Mouse (Mus musculus) heart, adult 18-20 months (tissue): ENCODE results near the gene Kat14. TPM values are rescaled to one million over a fixed set of nuclear protein-coding genes. Genes with fewer than 3 reads are reported as not detected.

Source experiments
- DNase-seq, 2 experiments: peaks; one replicate each; pipeline ENCODE4 v3.0.0; 2021 to 2022; ENCODE audit warnings: mixed read lengths in 1 of 2
- total RNA-seq, 2 experiments: library from RNA; stranded (reverse); gene quantifications; 2 replicates each; pipeline ENCODE4 v1.2.3; 2021

Gene Kat14
- total RNA-seq, 2 experiments from 2014 or later: 27.4 to 27.5 TPM

DNA sequence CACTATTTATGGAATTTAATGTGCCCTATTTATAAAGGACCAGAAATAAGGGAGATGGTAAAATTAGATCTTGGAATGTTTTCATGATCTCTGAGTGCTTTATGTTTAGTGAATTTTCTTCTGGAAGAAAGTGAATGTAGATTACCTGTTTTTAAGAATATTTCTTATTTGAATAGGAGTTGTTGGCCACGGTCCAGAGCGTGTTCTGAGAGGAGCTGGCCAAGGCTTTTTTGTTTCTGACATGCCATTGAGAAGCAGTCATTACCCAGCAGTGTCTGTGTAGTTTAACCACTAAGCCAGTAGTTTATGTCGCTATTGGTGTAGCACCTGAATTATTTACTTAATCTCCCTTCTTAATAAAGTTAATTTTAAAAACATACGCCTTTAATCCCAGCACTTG is 13.0 kb downstream of the Kat14 start:
- no peak for DNase-seq

DNA sequence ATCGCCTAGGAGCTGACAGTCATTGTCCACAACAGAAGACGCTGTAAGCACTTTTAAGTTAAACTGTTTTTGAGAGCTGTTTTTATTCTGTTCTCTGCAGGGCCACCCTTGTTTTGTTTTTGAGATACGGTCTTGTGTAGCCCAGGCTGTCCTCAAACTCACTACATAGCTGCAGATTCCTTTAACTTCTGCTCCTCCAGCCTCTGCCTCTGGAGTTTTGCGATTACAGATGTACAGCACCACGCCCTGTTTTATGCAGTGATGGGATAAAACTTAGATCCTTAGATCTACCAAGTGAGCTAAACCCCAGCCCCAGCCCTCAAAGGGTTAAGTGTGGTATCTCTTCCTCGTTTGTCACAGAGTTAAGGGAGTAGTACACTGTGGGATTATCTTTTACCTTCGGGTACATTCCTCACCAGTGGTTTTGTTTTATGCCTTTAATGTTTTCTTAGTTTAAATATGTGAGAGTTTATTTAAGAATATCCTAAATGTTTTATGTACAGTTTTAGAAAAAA is 13.9 kb downstream of the Kat14 start:
- DNase-seq: no peak

DNA sequence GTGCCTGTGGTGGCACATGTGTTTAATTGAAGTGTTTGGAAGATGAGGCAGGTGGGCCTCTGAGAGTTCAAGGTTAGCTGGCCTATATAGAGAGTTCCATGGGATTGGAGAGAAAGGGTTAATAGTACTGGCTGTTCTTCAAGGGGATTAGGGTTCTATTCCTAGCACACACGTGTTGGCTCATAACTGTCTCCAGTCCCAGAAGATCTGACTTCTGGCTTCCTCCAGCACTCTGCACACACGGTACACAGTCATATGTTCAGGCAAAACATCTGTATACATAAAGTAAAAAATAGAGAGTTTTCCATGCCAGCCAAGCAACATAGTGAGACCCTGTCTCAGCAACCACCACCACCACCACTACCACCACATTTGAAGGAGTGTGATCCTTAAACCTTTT is 17.5 kb downstream of the Kat14 start:
- peak in 1 of 2 experiments; percentile 21 for DNase-seq

GRCm38 (mm10) chr2:144388416-144388815 is 19.6 kb downstream of the Kat14 start:
- DNase-seq: no peak

DNA sequence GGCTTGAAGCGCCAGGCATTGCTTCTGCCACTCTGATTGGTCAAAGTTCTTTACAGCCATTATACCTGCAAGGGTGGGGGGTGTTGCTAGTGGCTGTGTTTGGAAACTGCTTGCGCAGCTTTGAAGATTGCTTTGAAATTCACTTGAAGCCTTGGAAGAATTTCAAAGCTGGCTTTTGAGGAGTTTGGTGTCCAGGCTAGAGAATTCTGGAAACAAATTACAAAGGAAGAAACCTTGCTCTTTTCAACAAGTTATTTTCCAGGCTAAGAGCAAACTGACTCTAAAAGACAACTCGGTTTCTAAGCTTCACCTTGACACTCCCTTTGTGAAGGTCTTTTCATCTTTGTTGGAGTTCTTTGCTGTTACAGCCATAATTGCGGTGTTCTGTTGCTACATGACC is 30.7 kb downstream of the Kat14 start:
- DNase-seq: no peak

GRCm38 (mm10) chr2:144400659-144401058 is 31.9 kb downstream of the Kat14 start:
- peak; percentile 14 to 29 for DNase-seq

GRCm38 (mm10) chr2:144409037-144409436 is 40.3 kb downstream of the Kat14 start:
- no peak for DNase-seq

DNA sequence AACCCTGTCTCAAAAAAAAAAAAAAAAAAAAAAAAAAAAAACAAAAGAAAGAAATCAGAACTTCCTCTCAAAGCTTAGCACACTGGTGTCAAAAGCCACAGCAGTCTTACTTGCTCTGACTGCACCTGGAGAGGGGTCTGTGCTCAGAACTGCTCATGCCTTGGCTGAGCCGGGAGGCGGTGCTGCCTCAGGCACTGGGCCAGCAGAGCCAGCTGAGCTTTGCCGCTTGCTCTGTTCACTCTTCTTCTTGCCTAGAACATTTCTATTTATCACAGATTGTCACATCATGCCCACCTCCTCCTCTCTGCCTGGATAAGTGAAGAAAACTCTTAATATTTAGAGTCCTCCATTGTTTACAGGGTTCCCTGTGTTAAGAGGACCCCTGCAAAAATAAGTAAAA is 41.8 kb downstream of the Kat14 start:
- no peak for DNase-seq

- no peak for DNase-seq
Measured at GRCm38 (mm10) chr2:144414646-144415045, 45.9 kb downstream of the Kat14 start.

DNA sequence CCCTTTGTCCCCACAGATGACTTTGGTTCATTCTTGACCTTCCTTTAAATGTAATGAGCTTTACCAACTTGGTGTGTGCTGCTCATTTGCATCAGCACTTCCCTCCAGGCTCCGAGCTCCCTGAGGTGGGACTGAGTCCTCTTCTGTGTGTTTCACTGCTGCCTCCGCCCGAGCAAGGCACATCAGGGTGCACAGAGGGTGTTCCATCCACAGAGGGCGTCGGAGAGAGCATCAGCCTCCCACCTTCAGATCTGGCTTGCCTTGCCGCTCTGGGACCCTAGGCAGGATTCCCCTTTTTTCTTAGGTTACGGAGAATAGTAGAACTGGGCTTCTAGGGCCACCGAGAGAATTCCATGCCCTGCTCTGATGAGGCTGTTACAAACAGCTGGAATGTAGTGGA is 48.1 kb downstream of the Kat14 start:
- DNase-seq: no peak

DNA sequence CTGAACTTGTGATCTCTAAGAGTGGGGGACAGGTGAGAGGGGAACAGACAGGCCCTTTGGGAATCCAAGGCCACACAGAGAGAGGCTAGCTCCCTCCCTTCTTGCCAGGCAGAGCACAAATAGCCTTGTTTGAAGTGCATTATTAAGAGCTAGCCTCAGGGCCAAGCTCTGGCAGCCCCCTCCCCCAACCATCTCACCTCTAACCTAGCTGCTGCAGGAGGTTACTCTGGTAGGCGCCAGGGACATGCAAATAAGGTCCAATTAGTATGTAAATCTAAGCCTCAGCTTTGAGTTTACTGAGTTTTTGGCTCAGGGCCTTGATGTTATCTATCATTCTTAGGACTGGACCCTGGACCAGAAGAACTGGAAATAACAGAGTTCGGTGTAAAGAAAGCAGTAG is 49.3 kb downstream of the Kat14 start:
- DNase-seq: no peak

- no peak for DNase-seq
Measured at GRCm38 (mm10) chr2:144422094-144422675, 53.4 kb downstream of the Kat14 start.

GRCm38 (mm10) chr2:144425761-144426160 is 57.0 kb downstream of the Kat14 start:
- no peak for DNase-seq

- peak in 1 of 2 experiments; percentile 7 for DNase-seq
Measured at GRCm38 (mm10) chr2:144427852-144428251, 59.1 kb downstream of the Kat14 start.

- no peak for DNase-seq
Measured at GRCm38 (mm10) chr2:144428659-144429058, 59.9 kb downstream of the Kat14 start.

DNA sequence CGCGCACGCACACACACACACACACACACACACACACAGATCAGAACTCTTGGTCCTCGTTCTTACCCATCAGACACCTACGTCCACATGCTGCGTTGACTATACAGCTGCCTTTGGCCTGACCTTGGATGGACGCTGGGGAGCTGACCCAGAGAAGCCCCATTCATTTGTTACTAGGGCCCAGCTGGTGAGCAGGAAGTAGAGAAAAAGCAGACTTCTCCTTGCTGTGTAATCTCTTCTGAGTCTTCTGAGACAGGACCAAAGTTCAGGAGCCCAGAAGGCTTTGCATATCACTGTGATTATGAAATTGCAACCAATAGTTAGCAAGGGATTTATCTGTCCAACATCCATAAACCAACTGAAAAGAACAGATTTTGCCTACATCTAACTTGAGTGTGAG is 60.4 kb downstream of the Kat14 start:
- no peak for DNase-seq

DNA sequence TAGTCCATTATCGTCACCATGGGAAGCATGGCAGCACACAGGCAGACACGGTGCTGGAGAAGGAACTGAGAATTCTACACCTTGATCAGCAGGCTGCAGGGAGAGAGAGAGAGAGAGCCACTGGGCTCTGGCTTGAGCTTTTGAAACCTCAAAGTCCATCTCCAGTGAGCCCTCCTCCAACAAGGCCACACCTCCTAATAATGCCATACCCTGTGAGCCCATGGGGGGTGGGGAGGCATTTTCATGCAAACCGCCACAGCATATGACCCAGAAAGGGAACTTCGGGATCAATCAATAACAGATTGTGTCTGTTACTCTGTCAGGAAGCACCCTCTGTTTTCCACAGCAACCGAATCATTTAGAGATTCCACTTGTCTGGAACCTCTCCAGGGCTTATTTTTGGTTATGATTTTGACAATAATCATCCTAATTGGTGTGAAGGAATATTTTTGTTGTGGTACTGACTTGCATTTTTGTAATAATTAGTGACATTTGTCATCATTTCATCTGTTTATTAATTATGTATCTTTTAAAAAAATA is 62.6 kb downstream of the Kat14 start:
- DNase-seq: no peak

DNA sequence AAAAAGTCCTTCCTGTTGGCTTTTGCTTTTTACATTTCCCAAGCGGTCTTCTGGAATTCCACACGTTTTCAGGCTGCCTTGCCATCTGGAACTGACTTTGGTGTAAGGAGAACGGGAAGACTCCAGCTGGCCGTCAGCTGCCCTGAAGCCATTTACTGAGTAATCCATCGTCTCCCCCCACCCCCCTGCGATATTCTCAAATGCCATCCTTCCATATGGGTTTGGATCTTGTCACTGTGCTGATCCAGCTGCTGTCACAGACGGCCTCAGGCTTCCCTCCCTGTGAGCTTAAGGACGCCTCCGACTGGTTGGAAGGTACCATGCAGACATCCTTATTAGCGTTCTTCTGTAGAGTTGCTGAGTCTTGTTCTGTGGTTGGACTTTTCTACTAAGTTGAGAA is 66.9 kb downstream of the Kat14 start:
- no peak for DNase-seq

- DNase-seq: no peak
Measured at GRCm38 (mm10) chr2:144438424-144438823, 69.6 kb downstream of the Kat14 start.

DNA sequence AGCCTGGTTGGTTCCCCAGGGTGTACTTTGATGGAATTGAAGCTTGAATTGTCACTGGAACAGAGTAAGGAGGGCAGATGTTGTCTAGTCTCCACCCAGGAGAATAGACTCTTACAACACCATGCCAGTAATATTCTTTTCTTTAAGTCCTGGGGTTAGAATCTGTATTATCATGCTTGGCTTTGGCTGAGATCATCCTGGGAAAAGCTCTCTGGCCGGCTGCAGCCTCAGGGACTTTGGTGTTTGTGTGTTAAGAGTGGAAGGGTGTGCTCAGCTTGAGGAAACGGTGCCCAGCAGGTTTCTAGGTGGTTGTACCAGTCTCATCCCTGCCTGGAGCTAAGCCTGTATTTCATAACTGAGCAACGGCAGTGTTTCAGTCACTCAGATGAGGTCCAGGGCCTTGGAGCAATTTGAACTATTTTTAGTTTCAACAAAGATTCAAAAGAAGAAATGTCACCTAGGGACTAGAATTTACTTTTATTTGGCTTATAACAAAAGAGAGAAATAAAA is 70.5 kb downstream of the Kat14 start:
- DNase-seq: no peak

DNA sequence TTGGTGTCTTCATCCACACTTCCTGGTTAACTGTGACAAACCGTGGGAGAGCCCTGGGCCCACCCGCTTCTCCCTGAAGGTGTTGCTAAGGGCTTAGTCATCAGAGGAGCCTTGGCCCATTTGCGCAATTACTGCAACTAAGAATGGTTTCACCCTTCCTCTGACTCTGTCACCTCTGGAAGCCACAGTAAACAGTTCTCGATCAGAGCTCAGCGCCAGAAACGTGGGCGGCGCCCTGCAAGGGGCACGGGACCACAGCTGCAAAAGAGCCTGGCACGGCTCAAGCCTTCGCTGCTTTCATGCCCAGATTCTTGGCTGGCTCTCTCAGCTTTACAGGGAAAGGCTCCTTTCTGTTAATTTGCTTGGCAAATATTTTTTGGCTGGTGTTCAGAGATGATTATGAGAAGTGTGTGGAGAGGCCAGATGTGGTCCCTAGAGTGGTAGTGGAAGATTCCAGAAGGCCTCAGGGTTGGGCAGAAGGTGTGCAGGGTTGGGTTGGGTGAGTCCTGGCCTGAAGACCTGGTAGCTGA is 72.7 kb downstream of the Kat14 start:
- peak; percentile 57 to 65 for DNase-seq

DNA sequence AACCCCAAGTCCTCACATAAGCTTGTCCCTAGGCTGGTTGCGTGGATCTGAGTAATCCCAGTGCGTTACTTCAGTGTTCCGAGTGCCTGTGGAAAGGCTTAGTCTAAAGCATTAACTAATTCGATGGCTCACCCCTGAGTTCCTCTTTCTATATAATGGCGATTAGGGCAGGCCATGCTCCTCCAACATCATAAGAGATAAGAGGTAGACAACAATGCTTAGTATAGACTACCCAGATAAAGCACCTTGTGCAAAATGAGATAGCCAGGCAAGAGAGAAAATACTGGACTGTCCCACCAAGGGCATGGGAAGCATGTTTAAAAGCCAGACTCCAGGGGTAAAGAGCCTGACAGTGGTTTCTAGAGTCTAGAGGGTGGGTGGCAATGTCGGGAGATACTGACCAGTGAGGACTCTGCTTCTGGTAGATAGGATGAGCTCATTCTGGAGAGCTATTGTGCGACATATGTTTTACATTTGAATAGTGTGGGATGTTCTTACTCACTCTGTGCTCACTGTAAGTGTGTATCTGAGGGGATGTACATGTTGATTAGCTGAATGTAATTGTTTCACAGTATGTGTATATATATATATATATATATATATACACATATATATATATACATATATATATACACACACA is 77.7 kb downstream of the Kat14 start:
- no peak for DNase-seq

DNA sequence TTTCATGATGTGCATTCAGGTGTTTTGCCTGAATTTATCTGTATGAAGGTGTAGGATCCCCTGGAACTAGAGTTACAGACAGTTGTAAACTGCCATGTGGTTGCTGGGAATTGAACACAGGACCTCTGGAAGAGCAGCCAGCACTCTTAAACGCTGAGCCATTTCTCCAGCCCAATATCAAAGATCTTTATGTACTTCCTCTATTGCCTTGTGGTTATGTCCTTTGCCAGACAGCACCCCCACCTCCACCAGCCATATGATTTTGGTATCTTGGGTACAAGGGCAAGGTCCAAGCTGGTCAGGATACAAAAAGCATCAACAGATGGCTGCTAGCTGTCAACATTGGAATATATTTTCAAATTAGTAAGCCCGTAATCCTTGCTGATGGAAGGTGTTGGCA is 81.6 kb downstream of the Kat14 start:
- DNase-seq: no peak
